Mouse (Mus musculus) G1E (cell line): Measurements from ENCODE around the gene Smug1.

Experiments used
- CTCF ChIP-seq: IDR thresholded peaks from 2 replicates; pipeline ENCODE4 v1.5.1; 2012; ENCODE audit warnings: low read depth, low read length, inconsistent platforms, mixed read lengths
- GATA1 ChIP-seq: IDR thresholded peaks from 2 replicates; pipeline ENCODE4 v1.6.1; 2012; ENCODE audit warnings: borderline replicate concordance, low read length, inconsistent platforms, mixed read lengths
- POLR2AphosphoS5 ChIP-seq: IDR thresholded peaks from 2 replicates; pipeline ENCODE4 v1.6.1; 2012; ENCODE audit warnings: low read depth, low read length, inconsistent platforms; ENCODE audit not compliant: insufficient replicate concordance
- TAL1 ChIP-seq: conservative IDR thresholded peaks from 2 replicates; pipeline ENCODE4 v1.6.1; 2012; ENCODE audit warnings: low read depth, low read length, inconsistent platforms, mixed read lengths

DNA sequence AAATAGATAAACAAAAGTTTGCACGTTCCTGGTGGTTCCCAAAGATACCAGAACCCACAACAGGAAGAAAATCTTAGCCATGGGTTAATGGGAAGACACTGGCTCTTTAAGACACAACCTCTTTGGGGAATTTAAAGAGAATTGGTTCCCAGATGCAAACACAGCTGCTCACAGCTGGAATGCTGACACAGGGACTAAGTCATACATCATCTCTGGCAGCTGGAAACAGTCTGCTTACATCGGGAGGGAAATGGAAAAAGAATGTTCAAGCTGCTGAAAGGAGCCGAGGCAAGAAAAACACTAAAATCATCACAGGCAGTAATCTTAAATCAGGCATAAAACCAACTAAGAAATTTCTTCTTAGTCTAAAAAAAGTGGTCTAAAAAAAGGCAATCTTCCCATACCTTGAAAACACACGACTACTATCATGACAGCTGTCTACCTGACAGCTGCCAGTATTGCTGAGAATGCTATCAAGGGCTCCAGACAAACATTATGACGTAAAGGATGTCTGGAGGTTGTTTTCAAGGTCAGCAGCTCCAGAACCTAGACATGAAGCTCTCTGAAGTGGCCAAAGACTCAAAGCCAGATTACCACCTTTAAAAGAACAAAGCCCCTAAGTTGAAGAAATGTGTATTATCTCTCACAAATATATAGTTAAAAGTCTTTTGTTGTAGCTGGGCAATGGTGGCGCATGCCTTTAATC, 35.3 kb upstream of the Smug1 start:
- no peak for TF ChIP-seq CTCF
- no peak for TF ChIP-seq GATA1
- no peak for TF ChIP-seq TAL1
- no peak for TF ChIP-seq POLR2AphosphoS5
